Mouse (Mus musculus): ENCODE measurements at regions not wholly inside any gene's neighbourhood (a gene's known extent, or its start where the extent isn't known, plus 50 kb on each side); places are given as distances from the start of the nearest gene placed in this dataset.
"Not testable (repeated sequence)": the region's sequence is repeated elsewhere in the genome, so short reads cannot be mapped to it uniquely, and the experiment has no call there.

GRCm38 (mm10) chr6:73676979-73677378, 207.5 kb upstream of the 4931417E11Rik start:
- DNase-seq (ENCODE audit: low spot score in 2 of 2), result peak in 1 of 2 experiments; percentile 13

DNA sequence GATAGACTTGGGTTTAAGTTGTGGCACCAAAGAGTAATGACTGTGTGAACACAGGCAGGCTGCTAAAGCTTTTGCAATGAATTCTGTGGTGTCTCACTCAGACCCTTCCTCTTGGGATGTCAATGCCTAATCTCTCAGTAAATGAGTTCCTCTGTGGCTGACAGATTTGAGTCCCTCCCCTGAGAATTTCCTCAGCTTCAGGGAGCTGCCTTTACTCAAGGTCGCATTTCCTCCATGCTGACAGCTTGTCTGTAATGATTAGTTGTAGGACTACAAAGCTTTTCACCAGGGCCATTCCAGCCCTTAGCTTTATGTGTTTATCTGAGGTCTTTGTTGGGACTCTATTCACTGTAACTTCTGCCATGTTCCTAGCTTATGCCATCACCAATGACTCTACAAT, 199.9 kb upstream of the 4931417E11Rik start:
- no peak for DNase-seq (ENCODE audit: low spot score in 2 of 2)

GRCm38 (mm10) chr6:73658988-73659387, 189.5 kb upstream of the 4931417E11Rik start:
- peak in 1 of 2 experiments; percentile 10 for DNase-seq (ENCODE audit: low spot score in 2 of 2)

- DNase-seq (ENCODE audit: low spot score in 2 of 2), result peak in 1 of 2 experiments; percentile 6
These were observed 175.9 kb upstream of the 4931417E11Rik start for GRCm38 (mm10) chr6:73645378-73645777.

- peak; percentile 48 to 81 for DNase-seq (ENCODE audit: low spot score in 2 of 2)
These were observed 175.4 kb upstream of the 4931417E11Rik start for GRCm38 (mm10) chr6:73644778-73645267.

DNA sequence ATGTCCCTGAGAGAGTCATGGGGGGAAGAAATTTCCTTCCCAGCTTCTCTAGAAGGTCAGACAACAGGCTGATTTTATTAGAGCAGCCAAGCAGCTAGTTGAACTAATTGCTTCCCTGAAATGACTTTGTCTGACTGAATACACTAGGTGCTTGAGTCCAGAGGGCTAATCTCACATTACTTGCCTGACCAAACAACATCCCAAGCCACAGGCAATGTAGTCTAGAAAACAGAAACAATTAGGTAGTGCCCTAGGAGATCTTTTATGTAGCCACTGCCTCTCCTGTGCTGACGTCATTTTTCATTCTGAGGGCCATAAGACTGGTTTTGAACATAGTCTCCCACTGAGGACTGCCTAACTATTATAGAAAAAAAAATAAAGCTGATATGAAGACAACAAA, 159.1 kb upstream of the 4931417E11Rik start:
- DNase-seq (ENCODE audit: low spot score in 2 of 2), result no peak

- no peak for DNase-seq (ENCODE audit: low spot score in 2 of 2)
These were observed 157.0 kb upstream of the 4931417E11Rik start for GRCm38 (mm10) chr6:73626451-73626850.

DNA sequence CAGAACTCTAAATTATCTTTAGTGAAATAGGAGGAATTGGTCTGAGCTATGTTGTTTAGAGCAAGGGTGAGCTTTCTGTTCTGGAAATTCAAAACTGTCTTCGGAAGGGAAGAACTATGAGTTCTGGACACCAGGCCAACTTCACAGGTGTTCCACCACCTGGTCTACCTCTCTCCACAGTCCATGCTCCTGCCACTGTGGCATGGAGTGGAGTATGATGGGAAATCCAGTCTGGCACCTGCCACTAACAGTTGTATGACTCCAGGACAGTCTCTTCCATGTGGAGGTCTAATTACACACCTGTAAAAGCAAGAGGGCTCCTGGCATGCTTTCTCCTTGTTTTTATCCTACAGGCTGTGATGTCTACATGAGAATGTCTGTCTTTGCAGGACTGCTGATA, 154.7 kb upstream of the 4931417E11Rik start:
- DNase-seq (ENCODE audit: low spot score in 2 of 2), result no peak

GRCm38 (mm10) chr6:73621839-73622426, 152.5 kb upstream of the 4931417E11Rik start:
- no peak for DNase-seq (ENCODE audit: low spot score in 2 of 2)

DNA sequence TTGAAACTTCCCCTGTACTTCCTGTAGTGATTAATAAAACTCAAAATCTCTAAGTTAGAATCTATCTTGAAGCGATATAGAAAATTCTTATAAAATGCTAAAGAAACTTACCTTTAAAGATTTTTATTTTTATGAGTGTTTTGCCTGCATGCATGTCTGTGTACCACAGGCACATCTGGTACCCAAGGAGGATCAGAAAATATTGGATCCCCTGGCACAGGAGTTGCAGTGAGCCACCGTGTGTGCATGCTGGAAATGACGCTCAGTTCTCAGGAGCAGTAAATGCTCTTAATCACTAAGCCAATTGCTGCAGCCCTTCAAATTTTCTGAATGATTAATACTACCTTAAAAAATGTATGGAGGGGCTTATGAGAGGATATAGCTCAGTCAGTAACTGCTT, 142.8 kb upstream of the 4931417E11Rik start:
- no peak for DNase-seq (ENCODE audit: low spot score in 2 of 2)

- DNase-seq (ENCODE audit: low spot score in 2 of 2), result no peak
These were observed 142.4 kb upstream of the 4931417E11Rik start for GRCm38 (mm10) chr6:73611839-73612238.

GRCm38 (mm10) chr6:73610048-73610624, 140.7 kb upstream of the 4931417E11Rik start:
- DNase-seq (ENCODE audit: low spot score in 2 of 2), result no peak

- peak; percentile 6 to 11 for DNase-seq (ENCODE audit: low spot score in 2 of 2)
These were observed 118.2 kb upstream of the 4931417E11Rik start for GRCm38 (mm10) chr6:73587686-73588085.

DNA sequence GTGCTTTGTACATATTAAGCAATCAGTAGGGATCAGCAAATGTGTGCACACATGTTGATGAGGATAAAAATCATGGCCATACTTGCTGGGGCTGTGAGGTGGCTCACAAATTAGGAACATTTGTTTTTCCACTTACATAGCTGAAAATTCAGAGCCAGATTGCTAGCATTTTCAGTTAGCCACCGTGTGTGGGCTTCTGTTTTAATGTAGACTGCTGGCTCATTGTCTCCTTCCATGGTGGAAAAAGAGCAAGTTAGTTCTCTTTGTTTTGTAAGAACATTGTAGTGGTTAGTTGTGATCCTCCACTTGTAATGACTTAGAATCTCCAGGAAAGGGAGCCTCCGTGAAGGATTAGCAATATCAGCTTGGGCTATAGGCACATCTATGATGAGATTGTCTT, 107.2 kb upstream of the 4931417E11Rik start:
- peak in 1 of 2 experiments; percentile 6 for DNase-seq (ENCODE audit: low spot score in 2 of 2)

GRCm38 (mm10) chr6:73560000-73560399, 90.5 kb upstream of the 4931417E11Rik start:
- DNase-seq (ENCODE audit: low spot score in 2 of 2), result no peak

- DNase-seq (ENCODE audit: low spot score in 2 of 2), result no peak
These were observed 61.1 kb upstream of the 4931417E11Rik start for GRCm38 (mm10) chr6:73530559-73530958.

DNA sequence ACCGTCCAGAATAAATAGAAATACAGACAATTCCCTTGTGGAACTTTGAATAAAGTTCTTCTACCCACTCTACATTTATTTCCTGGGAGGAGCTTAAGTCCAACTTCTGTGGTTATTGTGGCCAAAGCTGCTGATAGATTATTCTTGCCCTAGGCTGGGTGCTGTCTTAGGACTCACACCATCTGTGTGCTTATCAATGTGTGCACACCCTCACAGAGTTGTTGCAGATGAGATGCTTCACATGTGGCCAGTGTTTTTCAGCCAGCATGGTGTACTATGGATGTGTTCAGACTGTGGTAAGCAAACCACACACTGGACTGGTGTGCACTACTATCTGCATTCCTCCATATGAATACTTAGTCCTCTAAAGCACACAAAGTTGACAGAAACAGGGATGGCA, 60.6 kb upstream of the 4931417E11Rik start:
- DNase-seq (ENCODE audit: low spot score in 2 of 2), result no peak

DNA sequence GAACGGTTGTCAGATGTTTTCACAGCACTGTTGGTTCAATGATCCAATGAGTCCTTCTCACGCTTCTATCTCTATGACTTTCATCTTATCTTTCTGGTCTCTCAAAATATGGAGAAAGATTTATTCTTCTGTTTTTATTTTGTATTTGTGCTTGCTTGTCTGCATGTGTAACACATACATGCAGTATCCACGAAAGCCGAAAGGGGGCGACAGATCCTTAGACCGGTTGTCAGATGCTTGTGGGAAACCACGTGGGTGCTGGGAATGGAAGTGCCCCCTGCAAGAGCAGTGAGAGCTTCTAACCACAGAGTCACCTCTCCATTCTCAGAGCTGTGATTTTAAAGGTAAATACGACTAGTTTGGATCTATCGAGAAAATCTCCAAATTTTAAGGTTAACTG, 54.2 kb upstream of the 4931417E11Rik start:
- no peak for DNase-seq (ENCODE audit: low spot score in 2 of 2)

GRCm38 (mm10) chr6:73519894-73520293, 50.4 kb upstream of the 4931417E11Rik start:
- DNase-seq (ENCODE audit: low spot score in 2 of 2), result not testable (repeated sequence)
